9 mouse cellular contexts compared by ENCODE assay signal in the genomic region with DNA sequence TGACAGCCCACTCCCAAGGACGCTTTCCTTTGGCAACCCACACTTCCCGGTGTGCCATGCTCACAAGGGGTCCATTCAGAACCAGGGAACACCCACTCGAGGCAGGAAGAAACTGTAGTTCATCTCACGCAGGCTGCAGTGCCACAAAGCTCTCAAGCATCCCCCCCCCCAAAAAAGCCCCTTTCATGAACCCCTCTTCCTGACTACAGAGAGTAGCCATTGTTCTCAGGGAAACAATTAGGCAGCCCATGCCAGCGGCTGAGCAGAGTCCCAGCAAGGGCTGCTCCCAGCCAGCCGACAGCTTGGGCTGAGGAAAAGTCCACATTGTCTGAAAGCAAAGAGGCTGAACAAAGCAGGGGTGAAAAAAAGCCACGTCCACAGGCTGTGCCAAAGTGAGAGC. TPM values are rescaled to one million over a fixed set of nuclear protein-coding genes. Genes with fewer than 3 reads are reported as not detected.
DNase-seq lines count a peak whose midpoint lies in the region; ATAC-seq and TF ChIP-seq lines count a peak whose summit lies in the region.
"Had no signal": no experiment of that assay in that cellular context is flagged by ENCODE, and none has a peak within 500 bp of the region (broad histone marks: within the 10 kb centered on the region; RNA-seq: fewer than 3 reads in every experiment).

No protein-coding gene starts in this region.

- peaks cover 22% of the 10 kb centered on the region for H3K36me3 ChIP-seq in heart, adult 2 months (ENCODE audit: control insufficient read depth, insufficient read depth, low read length)
- H3K36me3 ChIP-seq in heart, embryonic 15.5 days = peaks cover 43% of the 10 kb centered on the region
- peaks cover 38% of the 10 kb centered on the region for H3K36me3 ChIP-seq in midbrain, embryonic 12.5 days

- H3K9me3 ChIP-seq in heart, embryonic 15.5 days (replicated peaks) = no peaks in the 10 kb centered on the region
- H3K9me3 ChIP-seq in midbrain, embryonic 12.5 days = no peaks in the 10 kb centered on the region

- H3K79me2 ChIP-seq in heart, adult 2 months (replicated peaks; ENCODE audit: control insufficient read depth, insufficient read depth, low read length) = no peaks in the 10 kb centered on the region

- H3K4me1 ChIP-seq in heart, adult 2 months (ENCODE audit: control insufficient read depth, insufficient read depth, low read length) = peaks cover 6% of the 10 kb centered on the region
- peaks cover 34% of the 10 kb centered on the region for H3K4me1 ChIP-seq in heart, embryonic 15.5 days (replicated peaks)
- peaks cover 20% of the 10 kb centered on the region for H3K4me1 ChIP-seq in midbrain, embryonic 12.5 days

- ATAC-seq in heart, embryonic 15.5 days (replicated peaks; ENCODE audit: insufficient number of reproducible peaks, insufficient read depth, low FRiP score, low read depth) = 0 out of 2 replicates have a peak, but pooled peaks have one; percentile 36
- ATAC-seq in midbrain, embryonic 12.5 days (ENCODE audit: low FRiP score, low read depth) = peak; percentile 89

- peak overlapping the region; percentile 44; the same call in 1 of the 2 replicates for H3K27ac ChIP-seq in heart, adult 2 months
- peak overlapping the region; percentile 74 for H3K27ac ChIP-seq in heart, embryonic 15.5 days
- H3K27ac ChIP-seq in midbrain, embryonic 12.5 days (replicated peaks) = peak overlapping the region; percentile 89

- no peak for TF ChIP-seq POLR2A in heart, adult 2 months (IDR thresholded peaks at IDR 0.05; ENCODE audit: insufficient read depth, low read depth, low read length)
- TF ChIP-seq POLR2A in brain, embryonic 14.5 days (IDR thresholded peaks at IDR 0.05; ENCODE audit: borderline replicate concordance, extremely low read depth, insufficient read depth, insufficient read length, poor library complexity, severe bottlenecking) = no peak

- WGBS in heart, adult 2 months = 24% methylated on average over 7 of the region's 7 CpGs
- WGBS in heart, embryonic 15.5 days = 45% methylated on average over 7 of the region's 7 CpGs
- 13% methylated on average over 7 of the region's 7 CpGs for WGBS in midbrain, embryonic 12.5 days

- no peak for TF ChIP-seq CTCF in heart, adult 2 months (IDR thresholded peaks at IDR 0.05)
- TF ChIP-seq CTCF in brain, embryonic 14.5 days (IDR thresholded peaks at IDR 0.05; ENCODE audit: borderline replicate concordance, extremely low read depth, insufficient read depth, insufficient read length) = no peak

- TF ChIP-seq EP300 in heart, adult 2 months (IDR thresholded peaks at IDR 0.05; ENCODE audit: insufficient read depth, low read depth, low read length) = no peak

- intact Hi-C loops in heart, adult 2 months (cut with DNase I) = loop anchor here (5.0 kb wide), 1 partner anchor 34 kb away; no protein-coding TSS in a partner anchor

- no peak overlapping the region for H3K4me2 ChIP-seq in heart, embryonic 15.5 days
- H3K4me2 ChIP-seq in midbrain, embryonic 12.5 days (replicated peaks) = peak overlapping the region; percentile 37

- H3K27me3 ChIP-seq in heart, adult 2 months (ENCODE audit: control insufficient read depth, insufficient read depth, low read length) = no peaks in the 10 kb centered on the region
- no peaks in the 10 kb centered on the region for H3K27me3 ChIP-seq in heart, embryonic 15.5 days
- no peaks in the 10 kb centered on the region for H3K27me3 ChIP-seq in midbrain, embryonic 12.5 days

- DNase-seq in heart, adult 2 months = no peak
- no peak for DNase-seq in heart, adult 9 months (ENCODE audit: low spot score in 2 of 2)
- DNase-seq in brain, embryonic 14.5 days (ENCODE audit: low read depth) = peak; percentile 85
- no peak for DNase-seq in spleen, postnatal 10 days (ENCODE audit: low spot score in 2 of 2)
- no peak for DNase-seq in urinary bladder, postnatal 36 days (ENCODE audit: low spot score in 2 of 2)
- no peak for DNase-seq in adrenal gland, adult 8-10 months
- DNase-seq: cerebellum, postnatal 25 days had no signal

- no peak overlapping the region for H3K4me3 ChIP-seq in heart, adult 2 months
- H3K4me3 ChIP-seq in heart, embryonic 15.5 days = no peak overlapping the region
- no peak overlapping the region for H3K4me3 ChIP-seq in midbrain, embryonic 12.5 days

- H3K9ac ChIP-seq in heart, adult 2 months (ENCODE audit: low read depth, low read length) = no peak overlapping the region
- H3K9ac ChIP-seq in heart, embryonic 15.5 days = no peak overlapping the region
- H3K9ac ChIP-seq in midbrain, embryonic 12.5 days (replicated peaks) = peak overlapping the region; percentile 39

RNA-seq across cellular contexts. Expression of a gene that starts 22.9 kb away (rescaled TPM):
- under 1 TPM; 0.03 to 0.05 TPM for total RNA-seq in heart, adult 2 months (2021)
- 0.06 and 0.10 TPM in 2 replicates for polyA plus RNA-seq in heart, adult 2 months (2012; rRNA removed)
- polyA plus RNA-seq in brain, embryonic 14.5 days (2012; rRNA removed) = 18.7 and 40.0 TPM in 2 replicates
- polyA plus RNA-seq in heart, embryonic 15.5 days (2015; fragmentation: Nextera tagmentation; extraction: Ambion mirVana) = 0.13 and 0.84 TPM in 2 replicates
- polyA plus RNA-seq in midbrain, embryonic 12.5 days (2016; fragmentation: Nextera tagmentation; extraction: Ambion mirVana) = 4.4 and 5.0 TPM in 2 replicates
- 1 to 10 TPM; 3.7 to 6.8 (median 6.4) TPM for total RNA-seq in adrenal gland, adult 8-10 months (2022)

RNA-seq across cellular contexts. Expression of a gene that starts 50.7 kb away (rescaled TPM):
- total RNA-seq in heart, adult 2 months (2021) = 100 to 1,000 TPM; 305 to 347 TPM
- 124 and 157 TPM in 2 replicates for polyA plus RNA-seq in heart, adult 2 months (2012; rRNA removed)
- 25.9 and 58.1 TPM in 2 replicates for polyA plus RNA-seq in brain, embryonic 14.5 days (2012; rRNA removed)
- polyA plus RNA-seq in heart, embryonic 15.5 days (2015; fragmentation: Nextera tagmentation; extraction: Ambion mirVana) = 128 and 143 TPM in 2 replicates
- 64.7 and 67.0 TPM in 2 replicates for polyA plus RNA-seq in midbrain, embryonic 12.5 days (2016; fragmentation: Nextera tagmentation; extraction: Ambion mirVana)
- 100 to 1,000 TPM; 134 to 165 (median 148) TPM for total RNA-seq in adrenal gland, adult 8-10 months (2022)
